Mouse (Mus musculus): ENCODE data around the gene Gm4450.
"Not testable (repeated sequence)": the region's sequence is repeated elsewhere in the genome, so short reads cannot be mapped to it uniquely, and the experiment has no call there.

Gm4450 gene

GRCm38 (mm10) chr3:98457026-98457425 lies at the start of gene Gm4450:
TSS of gene Gm4450 (minus strand) at chr3:98457126.
- DNase-seq = not testable (repeated sequence)

GRCm38 (mm10) chr3:98497401-98497800 lies 40.5 kb upstream of the Gm4450 start:
- not testable (repeated sequence) for DNase-seq

- not testable (repeated sequence) for DNase-seq
Measured at GRCm38 (mm10) chr3:98496762-98497161, 39.8 kb upstream of the Gm4450 start.

GRCm38 (mm10) chr3:98495055-98495454 lies 38.1 kb upstream of the Gm4450 start:
- not testable (repeated sequence) for DNase-seq

- DNase-seq = not testable (repeated sequence)
Measured at GRCm38 (mm10) chr3:98494184-98494583, 37.3 kb upstream of the Gm4450 start.

GRCm38 (mm10) chr3:98471499-98471898 lies 14.6 kb upstream of the Gm4450 start:
- not testable (repeated sequence) for DNase-seq

- not testable (repeated sequence) for DNase-seq
Measured at GRCm38 (mm10) chr3:98471057-98471456, 14.1 kb upstream of the Gm4450 start.

- DNase-seq = not testable (repeated sequence)
Measured at GRCm38 (mm10) chr3:98469323-98469722, 12.4 kb upstream of the Gm4450 start.

GRCm38 (mm10) chr3:98453786-98454185 lies 3.1 kb downstream of the Gm4450 start:
- not testable (repeated sequence) for DNase-seq

- DNase-seq = not testable (repeated sequence)
Measured at GRCm38 (mm10) chr3:98443924-98444323, 13.0 kb downstream of the Gm4450 start.

- DNase-seq = not testable (repeated sequence)
Measured at GRCm38 (mm10) chr3:98443149-98443779, 13.7 kb downstream of the Gm4450 start.

GRCm38 (mm10) chr3:98442245-98442644 lies 14.7 kb downstream of the Gm4450 start:
- not testable (repeated sequence) for DNase-seq

GRCm38 (mm10) chr3:98435030-98435429 lies 21.9 kb downstream of the Gm4450 start:
- DNase-seq = no peak

- no peak for DNase-seq
Measured at GRCm38 (mm10) chr3:98434088-98434816, 22.7 kb downstream of the Gm4450 start.

- DNase-seq = no peak
Measured at GRCm38 (mm10) chr3:98428928-98429525, 27.9 kb downstream of the Gm4450 start.

- DNase-seq = no peak
Measured at GRCm38 (mm10) chr3:98428449-98428775, 28.5 kb downstream of the Gm4450 start.

GRCm38 (mm10) chr3:98427600-98428448 lies 29.1 kb downstream of the Gm4450 start:
- DNase-seq = peak; percentile 88

- peak; percentile 34 for DNase-seq
Measured at GRCm38 (mm10) chr3:98427260-98427599, 29.7 kb downstream of the Gm4450 start.

GRCm38 (mm10) chr3:98426749-98427148 lies 30.2 kb downstream of the Gm4450 start:
- no peak for DNase-seq

- no peak for DNase-seq
Measured at GRCm38 (mm10) chr3:98422926-98423325, 34.0 kb downstream of the Gm4450 start.

- no peak for DNase-seq
Measured at GRCm38 (mm10) chr3:98419786-98420070, 37.2 kb downstream of the Gm4450 start.

GRCm38 (mm10) chr3:98418991-98419785 lies 37.7 kb downstream of the Gm4450 start:
- DNase-seq = peak; percentile 51

All from right cerebral cortex, adult 18-20 months (tissue).